Mouse (Mus musculus) splenic B cell, adult 2 months (primary cell): Measurements from ENCODE around the gene Cldn15.

Experiments
- DNase-seq: peaks from one replicate; pipeline ENCODE4 v3.0.0-alpha.2; 2011; ENCODE audit warnings: low read depth, low spot score
- H3K27me3 ChIP-seq: 2 replicates; pipeline ENCODE4 v1.6.1; 2012; ENCODE audit warnings: mild to moderate bottlenecking, low read length, moderate library complexity, mixed read lengths; ENCODE audit not compliant: control insufficient read depth, poor library complexity, insufficient read depth, severe bottlenecking
- H3K36me3 ChIP-seq: 2 replicates; pipeline ENCODE4 v1.6.1; 2012; ENCODE audit warnings: mild to moderate bottlenecking, low read length, moderate library complexity, mixed read lengths; ENCODE audit not compliant: control insufficient read depth, poor library complexity, insufficient read depth, severe bottlenecking

The Cldn15 gene

DNA sequence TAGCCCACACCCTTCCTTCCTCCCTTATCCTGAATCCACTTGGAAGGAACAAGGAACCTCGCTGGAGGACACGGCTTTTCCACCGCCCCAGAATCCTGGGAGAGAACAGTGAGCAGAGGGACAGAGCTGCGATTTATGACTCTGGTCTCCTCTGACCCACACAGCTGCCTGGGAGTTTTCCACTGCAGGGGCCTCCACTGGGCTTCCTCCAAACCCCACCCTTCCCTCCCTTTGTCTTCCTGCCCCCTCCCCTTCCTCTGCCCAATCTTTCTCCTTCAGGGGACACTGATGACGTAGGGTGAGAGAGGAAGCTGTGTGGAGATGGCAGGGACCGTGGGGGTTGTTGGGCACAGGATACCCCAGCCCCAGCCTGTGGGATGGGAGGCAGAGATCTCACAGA lies at the start of gene Cldn15:
Gene Cldn15, plus strand, starts transcription at position 286 of the 400 bp plus-strand sequence.
- Histone ChIP-seq H3K36me3 (peaks cover 21% of the 10 kb centered on the region), H3K27me3 (no peaks in the 10 kb centered on the region)
- DNase-seq: no peak

GRCm38 (mm10) chr5:136917613-136918242 lies 48.7 kb upstream of the Cldn15 start:
- Histone ChIP-seq H3K27me3 (no peaks in the 10 kb centered on the region), H3K36me3 (peaks cover 2% of the 10 kb centered on the region)
- no peak for DNase-seq

GRCm38 (mm10) chr5:136918655-136919472 lies 47.6 kb upstream of the Cldn15 start:
- Histone ChIP-seq H3K36me3 (no peaks in the 10 kb centered on the region), H3K27me3 (no peaks in the 10 kb centered on the region)
- peak; percentile 88 for DNase-seq

DNA sequence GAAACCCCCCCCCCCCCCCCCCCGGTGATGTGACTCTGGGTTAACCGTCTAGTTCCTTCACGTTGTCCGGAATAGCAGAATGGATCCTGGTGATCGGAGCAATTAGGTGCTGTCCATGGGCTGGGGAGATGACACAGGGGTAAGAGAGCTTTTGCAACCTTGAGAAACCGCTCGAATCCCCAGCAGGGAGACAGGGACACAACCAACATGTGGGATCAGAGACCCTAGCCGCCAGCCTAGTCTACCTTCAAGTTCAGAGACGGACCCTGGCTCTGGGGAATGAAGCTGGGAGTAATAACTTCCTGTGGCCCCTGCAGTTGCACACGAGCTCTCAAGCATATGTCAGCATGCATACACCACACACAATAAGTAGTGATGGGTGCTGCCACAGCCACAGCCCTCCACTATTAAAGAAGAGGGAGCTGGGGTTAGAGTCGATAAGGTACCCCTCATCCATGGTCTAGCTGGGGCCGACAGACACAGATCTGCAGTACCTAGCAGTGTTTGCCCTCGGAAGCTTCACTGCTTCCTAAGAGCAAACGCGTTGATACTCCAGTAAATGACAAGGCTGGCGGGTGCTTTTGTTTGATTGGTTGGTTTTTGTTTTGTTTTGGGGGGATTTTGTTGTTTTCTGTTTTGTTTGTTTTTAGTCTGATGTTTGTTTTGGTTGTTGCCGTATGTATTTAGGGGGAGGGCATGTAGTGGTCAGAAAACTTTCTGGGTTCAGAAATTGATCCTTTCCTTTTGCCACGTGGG lies 46.7 kb upstream of the Cldn15 start:
- peak; percentile 9 for DNase-seq
- no peaks in the 10 kb centered on the region for H3K36me3 ChIP-seq
- H3K27me3 ChIP-seq: no peaks in the 10 kb centered on the region

DNA sequence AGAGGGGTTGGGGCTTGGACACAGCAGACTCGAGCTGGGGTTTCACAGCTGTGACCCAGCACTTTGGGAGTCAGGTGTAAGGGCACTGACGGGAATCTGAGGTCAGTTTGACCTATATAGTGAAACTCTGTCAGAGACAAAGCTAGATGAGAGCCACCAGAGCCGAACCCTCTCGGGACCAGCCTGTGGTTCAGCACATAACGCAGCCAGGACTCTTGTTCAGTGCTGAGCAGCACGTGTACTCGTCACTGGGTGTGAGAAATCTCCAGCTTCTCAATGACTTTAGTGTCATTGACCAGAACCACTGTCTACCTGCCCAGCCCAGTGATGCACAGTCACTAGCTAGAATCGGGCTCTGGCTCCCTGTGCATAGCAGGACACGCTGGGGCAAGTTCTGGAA lies 43.6 kb upstream of the Cldn15 start:
- H3K27me3 ChIP-seq: no peaks in the 10 kb centered on the region
- DNase-seq: no peak
- no peaks in the 10 kb centered on the region for H3K36me3 ChIP-seq

DNA sequence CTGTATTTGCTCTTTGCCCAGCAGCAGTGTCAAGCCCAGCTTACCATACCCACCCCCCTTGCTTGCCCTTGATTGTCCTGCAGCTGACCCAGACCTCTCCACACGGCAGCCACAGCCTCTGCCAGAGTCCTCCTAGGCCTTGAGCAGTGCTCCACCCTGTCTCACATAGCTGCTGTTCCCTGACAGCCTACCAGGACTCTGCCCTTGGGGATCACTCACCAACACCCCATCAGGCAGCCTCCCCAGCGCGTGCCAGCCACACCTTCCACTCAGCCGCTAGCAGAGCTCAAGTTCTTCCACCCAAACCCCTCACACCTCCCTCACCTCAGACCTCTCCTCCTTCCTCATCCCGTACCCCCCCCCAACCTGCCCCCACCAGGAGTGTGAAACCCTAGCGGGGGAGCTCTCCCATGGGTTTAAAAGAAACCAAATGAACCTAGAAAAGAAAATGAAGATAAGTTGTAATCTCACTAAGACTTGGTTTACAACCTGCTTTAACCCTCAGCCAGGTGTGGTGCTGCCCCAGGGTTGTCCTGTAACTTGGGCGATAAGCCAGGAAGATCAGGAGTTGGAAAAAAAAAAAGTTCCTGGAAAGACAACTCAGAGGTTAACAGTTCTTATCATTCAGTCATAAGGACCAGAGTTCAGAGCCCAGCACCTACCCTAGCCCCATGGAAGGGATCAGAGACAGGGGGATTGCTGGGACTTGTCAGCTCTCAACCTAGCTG lies 42.5 kb upstream of the Cldn15 start:
- Histone ChIP-seq H3K27me3 (no peaks in the 10 kb centered on the region), H3K36me3 (no peaks in the 10 kb centered on the region)
- DNase-seq: no peak

GRCm38 (mm10) chr5:136929073-136929472 lies 37.3 kb upstream of the Cldn15 start:
- H3K36me3 ChIP-seq: no peaks in the 10 kb centered on the region
- no peaks in the 10 kb centered on the region for H3K27me3 ChIP-seq
- peak; percentile 90 for DNase-seq

- H3K36me3 ChIP-seq: no peaks in the 10 kb centered on the region
- H3K27me3 ChIP-seq: no peaks in the 10 kb centered on the region
- no peak for DNase-seq
Measured at GRCm38 (mm10) chr5:136931896-136932295, 34.5 kb upstream of the Cldn15 start.

- no peaks in the 10 kb centered on the region for H3K27me3 ChIP-seq
- H3K36me3 ChIP-seq: no peaks in the 10 kb centered on the region
- DNase-seq: peak; percentile 17
Measured at GRCm38 (mm10) chr5:136932956-136933355, 33.5 kb upstream of the Cldn15 start.

DNA sequence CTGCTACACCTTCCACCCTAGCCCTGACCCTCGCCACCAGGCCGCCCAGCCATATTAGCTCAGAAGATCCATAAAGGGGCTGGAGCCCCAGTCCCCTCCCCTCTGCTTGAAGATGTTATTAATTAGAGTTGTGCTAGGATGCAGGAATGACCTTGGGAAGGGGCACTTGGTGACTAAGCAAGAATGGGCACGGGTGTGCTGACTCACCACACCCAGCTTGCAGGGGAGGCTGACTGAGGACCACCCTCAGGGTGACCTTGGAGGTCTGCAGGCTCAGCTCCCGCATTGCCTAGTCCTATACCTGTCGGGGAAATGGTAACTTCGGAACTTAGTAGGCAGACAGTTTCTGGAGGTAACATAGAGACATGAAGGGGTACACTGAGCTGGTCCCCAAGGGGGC lies 32.5 kb upstream of the Cldn15 start:
- no peak for DNase-seq
- no peaks in the 10 kb centered on the region for H3K36me3 ChIP-seq

GRCm38 (mm10) chr5:136935905-136936695 lies 30.3 kb upstream of the Cldn15 start:
- Histone ChIP-seq H3K27me3 (no peaks in the 10 kb centered on the region), H3K36me3 (no peaks in the 10 kb centered on the region)
- DNase-seq: peak; percentile 38

More for the DNA sequence above, 32.5 kb upstream of the Cldn15 start:
- H3K27me3 ChIP-seq: no peaks in the 10 kb centered on the region

DNA sequence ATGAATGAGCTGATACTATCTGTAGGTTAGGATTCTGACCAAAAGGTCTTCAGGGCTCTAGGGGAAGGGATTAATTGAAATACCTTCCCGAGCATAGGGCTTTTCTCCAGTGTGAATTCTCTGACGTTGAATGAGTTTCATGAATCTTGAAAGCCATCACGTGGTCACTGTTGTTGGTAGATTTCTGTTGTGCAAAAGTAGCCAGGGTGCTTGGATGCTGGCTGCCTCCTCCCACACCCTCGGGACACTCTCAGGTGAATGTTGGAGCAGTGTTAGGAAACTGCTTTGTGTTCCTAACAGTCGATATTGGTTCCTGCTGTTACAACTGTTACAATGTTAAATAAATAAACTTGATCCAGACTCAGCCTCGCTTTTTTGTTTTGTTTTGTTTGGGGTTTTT lies 29.7 kb upstream of the Cldn15 start:
- H3K27me3 ChIP-seq: no peaks in the 10 kb centered on the region
- DNase-seq: no peak

GRCm38 (mm10) chr5:136937621-136938020 lies 28.8 kb upstream of the Cldn15 start:
- Histone ChIP-seq H3K27me3 (no peaks in the 10 kb centered on the region), H3K36me3 (no peaks in the 10 kb centered on the region)
- no peak for DNase-seq

More for the DNA sequence above, 29.7 kb upstream of the Cldn15 start:
- no peaks in the 10 kb centered on the region for H3K36me3 ChIP-seq

DNA sequence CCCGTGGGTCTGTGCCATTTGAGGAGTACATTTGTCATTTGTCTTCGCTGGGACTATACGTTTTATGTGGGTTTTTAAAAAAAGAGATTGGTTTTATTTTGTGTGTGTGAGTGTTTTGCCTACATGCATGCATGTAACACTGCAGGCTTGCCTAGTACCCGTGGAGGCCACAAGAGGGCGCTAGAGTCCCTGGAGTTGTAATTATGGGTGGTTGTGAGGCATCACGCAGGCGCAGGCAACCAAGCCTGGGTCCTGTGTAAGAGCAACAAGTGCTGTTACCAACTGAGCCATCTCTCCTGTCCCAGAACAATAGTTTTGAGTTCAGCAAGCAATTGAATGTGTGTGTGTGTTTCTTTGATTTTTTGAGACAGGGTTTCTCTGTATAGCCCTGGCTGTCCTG lies 27.1 kb upstream of the Cldn15 start:
- Histone ChIP-seq H3K36me3 (no peaks in the 10 kb centered on the region), H3K27me3 (no peaks in the 10 kb centered on the region)
- peak; percentile 40 for DNase-seq
